ENCODE assay signal across 23 mouse cellular contexts in the genomic region with DNA sequence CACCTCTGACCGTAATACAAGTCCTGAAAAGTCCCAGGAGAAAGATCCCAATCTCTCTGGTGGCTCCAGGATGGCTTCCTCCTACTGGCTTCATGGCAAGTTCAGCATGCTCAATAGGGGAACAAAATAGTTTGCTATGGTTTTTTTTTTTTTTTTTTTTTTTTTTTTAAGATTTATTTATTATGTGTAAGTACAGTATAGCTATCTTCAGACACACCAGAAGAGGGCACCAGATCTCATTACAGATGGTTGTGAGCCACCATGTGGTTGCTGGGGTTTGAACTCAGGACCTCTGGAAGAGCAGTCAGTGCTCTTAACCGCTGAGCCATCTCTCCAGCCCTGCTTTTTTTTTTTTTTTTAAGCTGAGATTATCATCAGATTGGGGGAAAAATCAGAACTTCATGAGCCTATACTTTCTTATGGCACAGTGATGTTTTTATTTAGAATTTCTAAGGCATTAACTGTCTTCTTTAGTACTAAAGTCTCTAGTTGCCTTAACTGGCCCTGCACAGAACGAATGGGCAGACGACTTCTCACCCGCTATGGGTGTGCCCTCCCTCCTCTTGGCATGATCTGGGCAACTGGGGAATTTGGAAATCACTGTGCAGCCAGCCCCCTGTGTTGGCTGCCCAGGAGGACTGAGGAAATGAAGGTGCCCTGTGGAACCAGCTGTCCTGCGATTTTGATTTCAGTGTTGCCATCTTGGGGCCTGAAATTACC.
A peak's percentile ranks its signal among the peaks of the same experiment; 100 is the strongest.
DNase-seq lines count a peak whose midpoint lies in the region; TF ChIP-seq lines count a peak whose summit lies in the region.
"Had no signal": no experiment of that assay in that cellular context is flagged by ENCODE, and none has a peak within 500 bp of the region (broad histone marks: within the 10 kb centered on the region; RNA-seq: fewer than 3 reads in every experiment).

No protein-coding gene starts in this region.

- H3K9me3 ChIP-seq in CH12.LX (replicated peaks; ENCODE audit: low read length): no peaks in the 10 kb centered on the region
- H3K9me3 ChIP-seq: heart, embryonic 10.5 days; heart, embryonic 15.5 days; limb, embryonic 13.5 days; liver, embryonic 13.5 days; midbrain, embryonic 12.5 days; stomach, embryonic 15.5 days had no signal

- H3K79me2 ChIP-seq in CH12.LX (replicated peaks; ENCODE audit: control insufficient read depth, extremely low read depth, insufficient read depth, poor library complexity, severe bottlenecking): no peaks in the 10 kb centered on the region

- TF ChIP-seq POLR2A in CH12.LX (IDR thresholded peaks at IDR 0.05; ENCODE audit: low read depth, low read length): no peak

- in situ Hi-C loops in CH12.LX (cut with MboI; ENCODE audit: low pct_ligation_motif_present, low pct_unique_long_range_greater_than_20kb, low sequenced_read_pairs): loop anchor here (5.0 kb wide), 1 partner anchor 76 kb away; no protein-coding TSS in a partner anchor

- H3K4me2 ChIP-seq in CH12.LX (ENCODE audit: insufficient read depth, low read depth, poor library complexity, severe bottlenecking): no peak overlapping the region
- H3K4me2 ChIP-seq: heart, embryonic 15.5 days; limb, embryonic 13.5 days; liver, embryonic 13.5 days; midbrain, embryonic 12.5 days; stomach, embryonic 15.5 days had no signal

- TF ChIP-seq CTCF in layer of hippocampus, adult 2 months (conservative IDR thresholded peaks at IDR 0.05): 0 out of 2 replicates have a peak, but pooled peaks have one; percentile 18
- peak in 1 of 2 experiments; percentile 21; a peak in 1 of 4 replicates for TF ChIP-seq CTCF in CH12.LX (conservative IDR thresholded peaks at IDR 0.05 in 1 of 2, IDR thresholded peaks at IDR 0.05 in 1 of 2; ENCODE audit: low read depth in 2 of 2, low read length in 2 of 2)

- H3K4me1 ChIP-seq in CH12.LX (ENCODE audit: control insufficient read depth in 1 of 2, insufficient read depth in 2 of 2): peaks cover 21 to 82% of the 10 kb centered on the region in 2 experiments
- peaks cover 13% of the 10 kb centered on the region for H3K4me1 ChIP-seq in brown adipose tissue, adult 24 weeks (ENCODE audit: control insufficient read depth, insufficient read depth, insufficient read length, low read length)

- no peak overlapping the region for H3K4me3 ChIP-seq in layer of hippocampus, adult 2 months
- no peak overlapping the region for H3K4me3 ChIP-seq in CH12.LX (replicated peaks in 1 of 3; ENCODE audit: low read depth in 2 of 3, low read length in 2 of 3, poor library complexity in 1 of 3)
- H3K4me3 ChIP-seq in brown adipose tissue, adult 24 weeks (ENCODE audit: insufficient read depth, low read depth, low read length): peak overlapping the region; percentile 29
- H3K4me3 ChIP-seq: erythroblast, embryonic 14.5 days; heart, embryonic 10.5 days; heart, embryonic 15.5 days; limb, embryonic 13.5 days; liver, embryonic 13.5 days; megakaryocyte, embryonic 14.5 days; midbrain, embryonic 12.5 days; stomach, embryonic 15.5 days had no signal

- no peak for TF ChIP-seq RAD21 in CH12.LX (IDR thresholded peaks at IDR 0.05; ENCODE audit: low read depth, low read length)

- peaks cover 0 to 36% of the 10 kb centered on the region in 2 experiments for H3K36me3 ChIP-seq in CH12.LX (replicated peaks in 1 of 2; ENCODE audit: control insufficient read depth in 1 of 2, insufficient read depth in 1 of 2, low read length in 1 of 2)
- H3K36me3 ChIP-seq: heart, embryonic 10.5 days; heart, embryonic 15.5 days; limb, embryonic 13.5 days; liver, embryonic 13.5 days; midbrain, embryonic 12.5 days; stomach, embryonic 15.5 days had no signal

- no peak for TF ChIP-seq EP300 in CH12.LX (IDR thresholded peaks at IDR 0.05; ENCODE audit: low read length)

- dilution Hi-C loops in CH12.LX (cut with MboI; ENCODE audit: extremely low pct_ligation_motif_present, extremely low pct_unique_long_range_greater_than_20kb, low sequenced_read_pairs): no loop called here

- no peak overlapping the region for H3K27ac ChIP-seq in layer of hippocampus, adult 2 months
- H3K27ac ChIP-seq in CH12.LX (ENCODE audit: insufficient read depth, low read depth): no peak overlapping the region
- peak overlapping the region; percentile 90 for H3K27ac ChIP-seq in brown adipose tissue, adult 24 weeks (replicated peaks; ENCODE audit: low read depth, low read length)
- H3K27ac ChIP-seq: heart, embryonic 10.5 days; heart, embryonic 15.5 days; limb, embryonic 13.5 days; liver, embryonic 13.5 days; midbrain, embryonic 12.5 days; stomach, embryonic 15.5 days had no signal

- no peaks in the 10 kb centered on the region for H3K27me3 ChIP-seq in CH12.LX (replicated peaks)
- H3K27me3 ChIP-seq: stomach, embryonic 15.5 days had no signal

- peak; percentile 71 for DNase-seq in adrenal gland, postnatal 10 days
- no peak for DNase-seq in adrenal gland, postnatal 25 days
- DNase-seq in layer of hippocampus, adult 2 months (ENCODE audit: low spot score in 2 of 2): no peak
- no peak for DNase-seq in layer of hippocampus, adult 8-10 months (ENCODE audit: low spot score in 2 of 2)
- no peak for DNase-seq in CH12.LX (ENCODE audit: extremely low read depth)
- DNase-seq in urinary bladder, postnatal 36 days (ENCODE audit: low spot score in 2 of 2): no peak
- no peak for DNase-seq in cerebellum, adult 8-10 months
- DNase-seq: cerebellum, adult 18-20 months; cerebellum, postnatal 14 days; kidney, adult 9 months; liver, embryonic 13.5 days; lung, postnatal 14 days; retina, postnatal 1 day; right cerebral cortex, postnatal 14 days; thymus, postnatal 14 days had no signal

- no peak overlapping the region for H3K9ac ChIP-seq in CH12.LX (ENCODE audit: insufficient read depth, low read depth)
- H3K9ac ChIP-seq: heart, embryonic 15.5 days; limb, embryonic 13.5 days; liver, embryonic 13.5 days; midbrain, embryonic 12.5 days; stomach, embryonic 15.5 days had no signal

TF ChIP-seq in CH12.LX, 34 proteins besides CTCF, POLR2A, EP300 and RAD21:
- TF ChIP-seq HCFC1 (IDR thresholded peaks at IDR 0.05; ENCODE audit: low read depth, low read length) (no peak), E2F4 (IDR thresholded peaks at IDR 0.05; ENCODE audit: insufficient replicate concordance, low read depth, low read length) (no peak), MAX (IDR thresholded peaks at IDR 0.05; ENCODE audit: low read length) (no peak), ELF1 (IDR thresholded peaks at IDR 0.05; ENCODE audit: low read depth, low read length) (no peak), ZNF384 (IDR thresholded peaks at IDR 0.05; ENCODE audit: low read depth, low read length) (peak; percentile 61), TBP (conservative IDR thresholded peaks at IDR 0.05; ENCODE audit: low read depth, low read length) (0 out of 2 replicates have a peak, but pooled peaks have one; percentile 42), SIN3A (IDR thresholded peaks at IDR 0.05; ENCODE audit: low read length) (no peak), MYC (IDR thresholded peaks at IDR 0.05; ENCODE audit: low read depth, low read length) (no peak)
